Mouse (Mus musculus) heart, adult 2 months (tissue): ENCODE results near the gene Gabbr2.

Experiments
- CTCF ChIP-seq: fragments of 200-600 bp; IDR thresholded peaks from 2 replicates; pipeline ENCODE4 v1.8.1; 2022; ENCODE audit warnings: antibody characterized with exemption, mild to moderate bottlenecking, moderate library complexity
- POLR2A ChIP-seq: fragments of 200-500 bp; IDR thresholded peaks from 2 replicates; pipeline ENCODE4 v1.6.1; 2011; ENCODE audit warnings: mild to moderate bottlenecking, low read depth, low read length, control low read depth; ENCODE audit not compliant: insufficient read depth

- TF ChIP-seq POLR2A (no peak), CTCF (no peak)
Measured at GRCm38 (mm10) chr4:46991016-46991958, at the start of gene Gabbr2.
